Mouse (Mus musculus): ENCODE measurements at regions not wholly inside any gene's neighbourhood (a gene's known extent, or its start where the extent isn't known, plus 50 kb on each side); places are given as distances from the start of the nearest gene placed in this dataset.
A peak's percentile ranks its signal among the peaks of the same experiment; 100 is the strongest.

- H3K79me3 ChIP-seq (ENCODE audit: low read depth): no peaks in the 10 kb centered on the region
- no peak overlapping the region for H3ac ChIP-seq (ENCODE audit: control insufficient read depth, insufficient read length, low read depth)
- no peaks in the 10 kb centered on the region for H3K27me3 ChIP-seq (ENCODE audit: control insufficient read depth, insufficient read depth, insufficient read length)
- H3K36me3 ChIP-seq (ENCODE audit: control insufficient read depth, insufficient read depth): no peaks in the 10 kb centered on the region
- H3K4me3 ChIP-seq (ENCODE audit: insufficient read depth, poor library complexity, severe bottlenecking): no peak overlapping the region
- no peak for TF ChIP-seq CEBPB (IDR thresholded peaks at IDR 0.05; ENCODE audit: low read depth)
- TF ChIP-seq CTCF (IDR thresholded peaks at IDR 0.05; ENCODE audit: control insufficient read depth, insufficient read depth, insufficient read length): no peak
- TF ChIP-seq USF1 (IDR thresholded peaks at IDR 0.05; ENCODE audit: low read depth): no peak
- no peak for TF ChIP-seq MYOD1 (IDR thresholded peaks at IDR 0.05; ENCODE audit: control insufficient read depth, insufficient read length, low read depth)
- TF ChIP-seq FOSL1 (IDR thresholded peaks at IDR 0.05; ENCODE audit: insufficient read depth, low read length, poor library complexity, severe bottlenecking): no peak
- TF ChIP-seq MAX (IDR thresholded peaks at IDR 0.05): no peak
- TF ChIP-seq MYOG (IDR thresholded peaks at IDR 0.05; ENCODE audit: control insufficient read depth, extremely low read depth, insufficient read length): no peak
- no peaks in the 10 kb centered on the region for H3K79me2 ChIP-seq (ENCODE audit: control insufficient read depth, insufficient read depth)
These were observed 244.9 kb upstream of the Nmur2 start for GRCm38 (mm10) chr11:56285575-56286260.

- no peaks in the 10 kb centered on the region for H3K27me3 ChIP-seq (ENCODE audit: control insufficient read depth, insufficient read depth, insufficient read length)
- no peaks in the 10 kb centered on the region for H3K79me3 ChIP-seq (ENCODE audit: low read depth)
- no peaks in the 10 kb centered on the region for H3K79me2 ChIP-seq (ENCODE audit: control insufficient read depth, insufficient read depth)
- no peaks in the 10 kb centered on the region for H3K36me3 ChIP-seq (ENCODE audit: control insufficient read depth, insufficient read depth)
- TF ChIP-seq FOSL1 (IDR thresholded peaks at IDR 0.05; ENCODE audit: insufficient read depth, low read length, poor library complexity, severe bottlenecking): no peak
- TF ChIP-seq CTCF (IDR thresholded peaks at IDR 0.05; ENCODE audit: control insufficient read depth, insufficient read depth, insufficient read length): no peak
- no peak for TF ChIP-seq MYOG (IDR thresholded peaks at IDR 0.05; ENCODE audit: control insufficient read depth, extremely low read depth, insufficient read length)
- no peak for TF ChIP-seq CEBPB (IDR thresholded peaks at IDR 0.05; ENCODE audit: low read depth)
- no peak for TF ChIP-seq MYOD1 (IDR thresholded peaks at IDR 0.05; ENCODE audit: control insufficient read depth, insufficient read length, low read depth)
- TF ChIP-seq USF1 (IDR thresholded peaks at IDR 0.05; ENCODE audit: low read depth): no peak
- no peak for TF ChIP-seq MAX (IDR thresholded peaks at IDR 0.05)
- no peak overlapping the region for H3ac ChIP-seq (ENCODE audit: control insufficient read depth, insufficient read length, low read depth)
- H3K4me3 ChIP-seq (ENCODE audit: insufficient read depth, poor library complexity, severe bottlenecking): no peak overlapping the region
These were observed 240.4 kb upstream of the Nmur2 start for GRCm38 (mm10) chr11:56281201-56281600.

GRCm38 (mm10) chr11:56280216-56280615 lies 239.4 kb upstream of the Nmur2 start:
- Histone ChIP-seq H3K4me3 (ENCODE audit: insufficient read depth, poor library complexity, severe bottlenecking) (no peak overlapping the region), H3K79me2 (ENCODE audit: control insufficient read depth, insufficient read depth) (no peaks in the 10 kb centered on the region), H3K79me3 (ENCODE audit: low read depth) (no peaks in the 10 kb centered on the region), H3K27me3 (ENCODE audit: control insufficient read depth, insufficient read depth, insufficient read length) (no peaks in the 10 kb centered on the region), H3ac (ENCODE audit: control insufficient read depth, insufficient read length, low read depth) (no peak overlapping the region), H3K36me3 (ENCODE audit: control insufficient read depth, insufficient read depth) (no peaks in the 10 kb centered on the region)
- TF ChIP-seq MYOG (IDR thresholded peaks at IDR 0.05; ENCODE audit: control insufficient read depth, extremely low read depth, insufficient read length) (no peak), USF1 (IDR thresholded peaks at IDR 0.05; ENCODE audit: low read depth) (no peak), FOSL1 (IDR thresholded peaks at IDR 0.05; ENCODE audit: insufficient read depth, low read length, poor library complexity, severe bottlenecking) (no peak), MAX (IDR thresholded peaks at IDR 0.05) (no peak), CTCF (IDR thresholded peaks at IDR 0.05; ENCODE audit: control insufficient read depth, insufficient read depth, insufficient read length) (no peak), CEBPB (IDR thresholded peaks at IDR 0.05; ENCODE audit: low read depth) (no peak), MYOD1 (IDR thresholded peaks at IDR 0.05; ENCODE audit: control insufficient read depth, insufficient read length, low read depth) (no peak)

GRCm38 (mm10) chr11:56269915-56270493 lies 229.2 kb upstream of the Nmur2 start:
- no peak overlapping the region for H3K4me3 ChIP-seq (ENCODE audit: insufficient read depth, poor library complexity, severe bottlenecking)
- no peaks in the 10 kb centered on the region for H3K79me3 ChIP-seq (ENCODE audit: low read depth)
- no peaks in the 10 kb centered on the region for H3K79me2 ChIP-seq (ENCODE audit: control insufficient read depth, insufficient read depth)
- H3K27me3 ChIP-seq (ENCODE audit: control insufficient read depth, insufficient read depth, insufficient read length): no peaks in the 10 kb centered on the region
- H3K36me3 ChIP-seq (ENCODE audit: control insufficient read depth, insufficient read depth): no peaks in the 10 kb centered on the region
- TF ChIP-seq CEBPB (IDR thresholded peaks at IDR 0.05; ENCODE audit: low read depth) (peak; percentile 46), MYOD1 (IDR thresholded peaks at IDR 0.05; ENCODE audit: control insufficient read depth, insufficient read length, low read depth) (no peak)
- no peak overlapping the region for H3ac ChIP-seq (ENCODE audit: control insufficient read depth, insufficient read length, low read depth)

- no peaks in the 10 kb centered on the region for H3K27me3 ChIP-seq (ENCODE audit: control insufficient read depth, insufficient read depth, insufficient read length)
- H3ac ChIP-seq (ENCODE audit: control insufficient read depth, insufficient read length, low read depth): no peak overlapping the region
- H3K4me3 ChIP-seq (ENCODE audit: insufficient read depth, poor library complexity, severe bottlenecking): no peak overlapping the region
- no peak for TF ChIP-seq CEBPB (IDR thresholded peaks at IDR 0.05; ENCODE audit: low read depth)
- no peaks in the 10 kb centered on the region for H3K36me3 ChIP-seq (ENCODE audit: control insufficient read depth, insufficient read depth)
- H3K79me2 ChIP-seq (ENCODE audit: control insufficient read depth, insufficient read depth): no peaks in the 10 kb centered on the region
- no peaks in the 10 kb centered on the region for H3K79me3 ChIP-seq (ENCODE audit: low read depth)
These were observed 221.9 kb upstream of the Nmur2 start for GRCm38 (mm10) chr11:56262726-56263125.

GRCm38 (mm10) chr11:56256356-56256755 lies 215.5 kb upstream of the Nmur2 start:
- H3K79me2 ChIP-seq (ENCODE audit: control insufficient read depth, insufficient read depth): no peaks in the 10 kb centered on the region
- H3K27me3 ChIP-seq (ENCODE audit: control insufficient read depth, insufficient read depth, insufficient read length): no peaks in the 10 kb centered on the region
- no peaks in the 10 kb centered on the region for H3K79me3 ChIP-seq (ENCODE audit: low read depth)
- H3K36me3 ChIP-seq (ENCODE audit: control insufficient read depth, insufficient read depth): no peaks in the 10 kb centered on the region
- H3K4me3 ChIP-seq (ENCODE audit: insufficient read depth, poor library complexity, severe bottlenecking): no peak overlapping the region
- no peak overlapping the region for H3ac ChIP-seq (ENCODE audit: control insufficient read depth, insufficient read length, low read depth)
- TF ChIP-seq MAX (IDR thresholded peaks at IDR 0.05): no peak
- no peak for TF ChIP-seq MYOG (IDR thresholded peaks at IDR 0.05; ENCODE audit: control insufficient read depth, extremely low read depth, insufficient read length)
- no peak for TF ChIP-seq CEBPB (IDR thresholded peaks at IDR 0.05; ENCODE audit: low read depth)
- no peak for TF ChIP-seq USF1 (IDR thresholded peaks at IDR 0.05; ENCODE audit: low read depth)
- TF ChIP-seq MYOD1 (IDR thresholded peaks at IDR 0.05; ENCODE audit: control insufficient read depth, insufficient read length, low read depth): no peak
- TF ChIP-seq FOSL1 (IDR thresholded peaks at IDR 0.05; ENCODE audit: insufficient read depth, low read length, poor library complexity, severe bottlenecking): no peak
- TF ChIP-seq CTCF (IDR thresholded peaks at IDR 0.05; ENCODE audit: control insufficient read depth, insufficient read depth, insufficient read length): no peak

All from C2C12 (cell line).